Mouse (Mus musculus): ENCODE measurements around the gene Tcf3. TPM values are rescaled to one million over a fixed set of nuclear protein-coding genes. Genes with fewer than 3 reads are reported as not detected.

The Tcf3 gene
- polyA plus RNA-seq, 1 experiment, result 25.5 TPM

- Histone ChIP-seq H3K27ac (ENCODE audit: insufficient read depth, low read depth, low read length) (no peak overlapping the region), H3K4me3 (ENCODE audit: insufficient read depth, low read length) (no peak overlapping the region), H3K4me1 (ENCODE audit: control insufficient read depth, insufficient read depth, low read length) (no peaks in the 10 kb centered on the region)
- TF ChIP-seq POLR2A (IDR thresholded peaks at IDR 0.05; ENCODE audit: borderline replicate concordance, low read depth, low read length) (no peak), CTCF (IDR thresholded peaks at IDR 0.05; ENCODE audit: low read depth, low read length) (no peak)
Observed at GRCm38 (mm10) chr10:80363734-80364133, 69.7 kb downstream of the Tcf3 start.

Other genes starting within 250 kb of the Tcf3 start
- gene Mum1, start 207.2 kb downstream of the Tcf3 start, polyA plus RNA-seq (2012; ENCODE audit: insufficient read depth, insufficient read length, missing spikeins), result 27.2 and 36.2 TPM in 2 replicates
- 104 and 108 TPM in 2 replicates for gene Ndufs7, start 184.5 kb downstream of the Tcf3 start, polyA plus RNA-seq (2012; ENCODE audit: insufficient read depth, insufficient read length, missing spikeins)
- 19.5 and 26.3 TPM in 2 replicates for gene Gamt, start 172.6 kb downstream of the Tcf3 start, polyA plus RNA-seq (2012; ENCODE audit: insufficient read depth, insufficient read length, missing spikeins)
- 103 and 109 TPM in 2 replicates for gene Dazap1, start 172.2 kb downstream of the Tcf3 start, polyA plus RNA-seq (2012; ENCODE audit: insufficient read depth, insufficient read length, missing spikeins)
- 1,336 and 1,616 TPM in 2 replicates for gene Rps15, start 141.2 kb downstream of the Tcf3 start, polyA plus RNA-seq (2012; ENCODE audit: insufficient read depth, insufficient read length, missing spikeins)
- gene Apc2, start 137.7 kb downstream of the Tcf3 start, polyA plus RNA-seq (2012; ENCODE audit: insufficient read depth, insufficient read length, missing spikeins), result 0.25 and 0.81 TPM in 2 replicates
- gene 2310011J03Rik, start 113.1 kb downstream of the Tcf3 start, polyA plus RNA-seq (2012; ENCODE audit: insufficient read depth, insufficient read length, missing spikeins), result 38.8 and 39.3 TPM in 2 replicates
- gene Pcsk4, start 104.1 kb downstream of the Tcf3 start, polyA plus RNA-seq (2012; ENCODE audit: insufficient read depth, insufficient read length, missing spikeins), result 2.2 and 2.5 TPM in 2 replicates
- 1.5 TPM in 1 of 2 replicates, not detected in the other for gene Reep6, start 103.7 kb downstream of the Tcf3 start, polyA plus RNA-seq (2012; ENCODE audit: insufficient read depth, insufficient read length, missing spikeins)
- gene Adamtsl5, start 85.2 kb downstream of the Tcf3 start, polyA plus RNA-seq (2012; ENCODE audit: insufficient read depth, insufficient read length, missing spikeins), result 7.6 and 8.8 TPM in 2 replicates
- not detected in 2 replicates for gene Plk5, start 77.2 kb downstream of the Tcf3 start, polyA plus RNA-seq (2012; ENCODE audit: insufficient read depth, insufficient read length, missing spikeins)
- gene Mex3d, start 46.0 kb downstream of the Tcf3 start, polyA plus RNA-seq (2012; ENCODE audit: insufficient read depth, insufficient read length, missing spikeins), result 5.8 and 8.3 TPM in 2 replicates
- gene Mbd3, start 34.1 kb downstream of the Tcf3 start, polyA plus RNA-seq (2012; ENCODE audit: insufficient read depth, insufficient read length, missing spikeins), result 55.6 and 58.2 TPM in 2 replicates
- 175 and 193 TPM in 2 replicates for gene Uqcr11, start 26.8 kb downstream of the Tcf3 start, polyA plus RNA-seq (2012; ENCODE audit: insufficient read depth, insufficient read length, missing spikeins)
- not detected in 2 replicates for gene Onecut3, start 61.2 kb upstream of the Tcf3 start, polyA plus RNA-seq (2012; ENCODE audit: insufficient read depth, insufficient read length, missing spikeins)
- gene Atp8b3, start 105.5 kb upstream of the Tcf3 start, polyA plus RNA-seq (2012; ENCODE audit: insufficient read depth, insufficient read length, missing spikeins), result not detected in 2 replicates
- 28.9 and 29.8 TPM in 2 replicates for gene Rexo1, start 127.9 kb upstream of the Tcf3 start, polyA plus RNA-seq (2012; ENCODE audit: insufficient read depth, insufficient read length, missing spikeins)
- 7.7 and 9.3 TPM in 2 replicates for gene Klf16, start 143.7 kb upstream of the Tcf3 start, polyA plus RNA-seq (2012; ENCODE audit: insufficient read depth, insufficient read length, missing spikeins)
- 63.2 and 67.3 TPM in 2 replicates for gene Abhd17a, start 156.7 kb upstream of the Tcf3 start, polyA plus RNA-seq (2012; ENCODE audit: insufficient read depth, insufficient read length, missing spikeins)
- gene Scamp4, start 169.2 kb upstream of the Tcf3 start, polyA plus RNA-seq (2012; ENCODE audit: insufficient read depth, insufficient read length, missing spikeins), result 29.3 and 35.4 TPM in 2 replicates
- 2.2 and 3.2 TPM in 2 replicates for gene Adat3, start 169.2 kb upstream of the Tcf3 start, polyA plus RNA-seq (2012; ENCODE audit: insufficient read depth, insufficient read length, missing spikeins)
- 1.1 and 2.1 TPM in 2 replicates for gene Gm49322, start 172.4 kb upstream of the Tcf3 start, polyA plus RNA-seq (2012; ENCODE audit: insufficient read depth, insufficient read length, missing spikeins)
- 87.3 and 98.4 TPM in 2 replicates for gene Csnk1g2, start 189.2 kb upstream of the Tcf3 start, polyA plus RNA-seq (2012; ENCODE audit: insufficient read depth, insufficient read length, missing spikeins)
- gene Btbd2, start 223.4 kb upstream of the Tcf3 start, polyA plus RNA-seq (2012; ENCODE audit: insufficient read depth, insufficient read length, missing spikeins), result 20.9 and 22.7 TPM in 2 replicates
- 107 and 117 TPM in 2 replicates for gene Mknk2, start 244.5 kb upstream of the Tcf3 start, polyA plus RNA-seq (2012; ENCODE audit: insufficient read depth, insufficient read length, missing spikeins)